Mouse (Mus musculus): ENCODE measurements around the gene Rbbp6. TPM values are rescaled to one million over a fixed set of nuclear protein-coding genes. Genes with fewer than 3 reads are reported as not detected.

Rbbp6 gene
- polyA plus RNA-seq, 1 experiment from 2014 or later: 34.0 TPM

GRCm38 (mm10) chr7:122949268-122949667, 16.2 kb upstream of the Rbbp6 start:
- WGBS: 69% methylated on average over 3 of the region's 3 CpGs
- no peak for ATAC-seq (ENCODE audit: low FRiP score, low read depth)
- Histone ChIP-seq H3K9ac (no peak overlapping the region), H3K27ac (no peak overlapping the region), H3K27me3 (no peaks in the 10 kb centered on the region), H3K4me3 (no peak overlapping the region), H3K4me2 (replicated peaks) (no peak overlapping the region), H3K9me3 (no peaks in the 10 kb centered on the region), H3K36me3 (no peaks in the 10 kb centered on the region), H3K4me1 (peaks cover 3% of the 10 kb centered on the region; the same call in 1 of the 2 replicates)

GRCm38 (mm10) chr7:122951464-122951863, 14.0 kb upstream of the Rbbp6 start:
- no peak overlapping the region for H3K4me3 ChIP-seq
- no peak overlapping the region for H3K9ac ChIP-seq
- no peaks in the 10 kb centered on the region for H3K36me3 ChIP-seq
- ATAC-seq (ENCODE audit: low FRiP score, low read depth): no peak
- no peaks in the 10 kb centered on the region for H3K27me3 ChIP-seq
- no peak overlapping the region for H3K27ac ChIP-seq
- no peaks in the 10 kb centered on the region for H3K9me3 ChIP-seq
- peaks cover 3% of the 10 kb centered on the region; the same call in 1 of the 2 replicates for H3K4me1 ChIP-seq
- no peak overlapping the region for H3K4me2 ChIP-seq (replicated peaks)
- WGBS: 66% methylated on average over 4 of the region's 4 CpGs

DNA sequence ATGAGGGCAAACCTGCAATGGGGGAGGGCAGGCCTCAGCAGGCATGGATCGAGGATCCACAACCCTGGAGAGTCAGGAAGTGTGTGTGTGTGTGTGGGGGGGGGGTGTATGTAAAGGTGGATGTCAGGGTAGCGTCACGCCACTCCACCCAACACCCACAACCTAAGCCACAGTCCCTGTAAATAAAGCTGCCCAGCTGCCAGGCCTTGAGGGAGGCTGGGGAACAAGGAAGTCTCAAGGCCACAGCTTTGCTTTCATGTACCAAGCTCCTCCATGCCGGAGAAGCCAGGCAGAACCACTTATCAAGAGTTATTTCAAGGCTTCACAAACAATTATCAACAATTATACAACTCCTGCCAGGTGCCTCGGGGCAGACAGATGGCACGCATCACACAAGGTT, 13.4 kb upstream of the Rbbp6 start:
- no peak for ATAC-seq (ENCODE audit: low FRiP score, low read depth)
- no peaks in the 10 kb centered on the region for H3K9me3 ChIP-seq
- WGBS: 51% methylated on average over 6 of the region's 6 CpGs
- H3K4me2 ChIP-seq (replicated peaks): no peak overlapping the region
- 0 out of 2 replicates have a peak overlapping the region, but pooled peaks have one; percentile 35 for H3K9ac ChIP-seq
- no peak overlapping the region for H3K27ac ChIP-seq
- peaks cover 3% of the 10 kb centered on the region; the same call in 1 of the 2 replicates for H3K4me1 ChIP-seq
- no peaks in the 10 kb centered on the region for H3K27me3 ChIP-seq
- H3K4me3 ChIP-seq: no peak overlapping the region
- no peaks in the 10 kb centered on the region for H3K36me3 ChIP-seq

- H3K36me3 ChIP-seq: no peaks in the 10 kb centered on the region
- WGBS: 87% methylated on average over 11 of the region's 11 CpGs
- H3K4me3 ChIP-seq: no peak overlapping the region
- no peak overlapping the region for H3K9ac ChIP-seq
- H3K4me2 ChIP-seq (replicated peaks): no peak overlapping the region
- no peaks in the 10 kb centered on the region for H3K27me3 ChIP-seq
- no peaks in the 10 kb centered on the region for H3K9me3 ChIP-seq
- H3K4me1 ChIP-seq: peaks cover 3% of the 10 kb centered on the region; the same call in 1 of the 2 replicates
- ATAC-seq (ENCODE audit: low FRiP score, low read depth): no peak
- no peak overlapping the region for H3K27ac ChIP-seq
These were observed 10.8 kb upstream of the Rbbp6 start for GRCm38 (mm10) chr7:122954451-122955225.

GRCm38 (mm10) chr7:122955226-122955955, 10.1 kb upstream of the Rbbp6 start:
- no peak overlapping the region for H3K4me2 ChIP-seq (replicated peaks)
- no peaks in the 10 kb centered on the region for H3K9me3 ChIP-seq
- 81% methylated on average over 8 of the region's 8 CpGs for WGBS
- no peak overlapping the region for H3K27ac ChIP-seq
- no peak overlapping the region for H3K4me3 ChIP-seq
- H3K36me3 ChIP-seq: no peaks in the 10 kb centered on the region
- peaks cover 3% of the 10 kb centered on the region; the same call in 1 of the 2 replicates for H3K4me1 ChIP-seq
- H3K9ac ChIP-seq: no peak overlapping the region
- H3K27me3 ChIP-seq: no peaks in the 10 kb centered on the region
- ATAC-seq (ENCODE audit: low FRiP score, low read depth): no peak

- peak overlapping the region; percentile 70 for H3K4me2 ChIP-seq (replicated peaks)
- peak overlapping the region; percentile 100; the same call in 1 of the 2 replicates for H3K4me3 ChIP-seq
- H3K9me3 ChIP-seq: no peaks in the 10 kb centered on the region
- no peak overlapping the region for H3K9ac ChIP-seq
- ATAC-seq (ENCODE audit: low FRiP score, low read depth): no peak
- WGBS: 61% methylated on average over 4 of the region's 4 CpGs
- H3K27ac ChIP-seq: no peak overlapping the region
- peaks cover 15% of the 10 kb centered on the region for H3K36me3 ChIP-seq
- no peaks in the 10 kb centered on the region for H3K27me3 ChIP-seq
- H3K4me1 ChIP-seq: peaks cover 20% of the 10 kb centered on the region
These were observed 3.3 kb downstream of the Rbbp6 start for GRCm38 (mm10) chr7:122968751-122969150.

- peak overlapping the region; percentile 100 for H3K9ac ChIP-seq
- no peaks in the 10 kb centered on the region for H3K27me3 ChIP-seq
- no peaks in the 10 kb centered on the region for H3K9me3 ChIP-seq
- H3K4me2 ChIP-seq (replicated peaks): peak overlapping the region; percentile 70
- peak; percentile 97 for ATAC-seq (ENCODE audit: low FRiP score, low read depth)
- H3K27ac ChIP-seq: peak overlapping the region; percentile 90
- under 1% methylated on average over 62 of the region's 62 CpGs for whole genome bisulfite sequencing
- peaks cover 20% of the 10 kb centered on the region for H3K36me3 ChIP-seq
- peaks cover 21% of the 10 kb centered on the region for H3K4me1 ChIP-seq
- peak overlapping the region; percentile 100 for H3K4me3 ChIP-seq
These were observed 3.9 kb downstream of the Rbbp6 start for GRCm38 (mm10) chr7:122969231-122970032.

GRCm38 (mm10) chr7:122970119-122970781, 4.8 kb downstream of the Rbbp6 start:
- Histone ChIP-seq H3K27ac (peak overlapping the region; percentile 90), H3K9ac (peak overlapping the region; percentile 100), H3K9me3 (no peaks in the 10 kb centered on the region), H3K27me3 (no peaks in the 10 kb centered on the region), H3K36me3 (peaks cover 22% of the 10 kb centered on the region), H3K4me2 (replicated peaks) (peak overlapping the region; percentile 95), H3K4me1 (peaks cover 23% of the 10 kb centered on the region), H3K4me3 (peak overlapping the region; percentile 100)
- under 1% methylated on average over 41 of the region's 69 CpGs for WGBS
- peak; percentile 49 for ATAC-seq (ENCODE audit: low FRiP score, low read depth)

GRCm38 (mm10) chr7:122970864-122971420, 5.5 kb downstream of the Rbbp6 start:
- Histone ChIP-seq H3K36me3 (peaks cover 27% of the 10 kb centered on the region), H3K4me3 (peak overlapping the region; percentile 100), H3K27ac (no peak overlapping the region), H3K9ac (peak overlapping the region; percentile 100), H3K27me3 (no peaks in the 10 kb centered on the region), H3K4me2 (replicated peaks) (peak overlapping the region; percentile 95), H3K9me3 (no peaks in the 10 kb centered on the region), H3K4me1 (peaks cover 27% of the 10 kb centered on the region)
- ATAC-seq (ENCODE audit: low FRiP score, low read depth): no peak
- WGBS: under 1% methylated on average over 14 of the region's 14 CpGs

- Histone ChIP-seq H3K4me2 (replicated peaks) (peak overlapping the region; percentile 95), H3K4me3 (peak overlapping the region; percentile 100), H3K27me3 (no peaks in the 10 kb centered on the region), H3K4me1 (peaks cover 27% of the 10 kb centered on the region), H3K9ac (peak overlapping the region; percentile 100), H3K9me3 (no peaks in the 10 kb centered on the region), H3K27ac (no peak overlapping the region), H3K36me3 (peaks cover 36% of the 10 kb centered on the region)
- ATAC-seq (ENCODE audit: low FRiP score, low read depth): no peak
- 83% methylated on average over 4 of the region's 4 CpGs for WGBS
These were observed 6.7 kb downstream of the Rbbp6 start for GRCm38 (mm10) chr7:122972006-122972689.

GRCm38 (mm10) chr7:122979514-122979913, 14.0 kb downstream of the Rbbp6 start:
- H3K9me3 ChIP-seq: no peaks in the 10 kb centered on the region
- no peak for ATAC-seq (ENCODE audit: low FRiP score, low read depth)
- H3K4me3 ChIP-seq: no peak overlapping the region
- no peak overlapping the region for H3K9ac ChIP-seq
- H3K36me3 ChIP-seq: peaks cover 39% of the 10 kb centered on the region
- no peaks in the 10 kb centered on the region for H3K27me3 ChIP-seq
- 53% methylated on average over 1 of the region's 1 CpGs for whole genome bisulfite sequencing
- H3K4me1 ChIP-seq: 0 out of 2 replicates have a peak, but pooled peaks cover 5% of the 10 kb centered on the region
- no peak overlapping the region for H3K4me2 ChIP-seq (replicated peaks)
- H3K27ac ChIP-seq: no peak overlapping the region
